Mouse (Mus musculus) embryonic fibroblast, embryonic 13.5 days (primary cell): ENCODE results near the gene Cox6b1.

ENCODE experiments used
- CTCF ChIP-seq: IDR thresholded peaks from 2 replicates; pipeline ENCODE4 v1.5.1; 2011; ENCODE audit warnings: mild to moderate bottlenecking, control low read depth, low read length, moderate library complexity, borderline replicate concordance; ENCODE audit not compliant: insufficient read depth
- POLR2A ChIP-seq: IDR thresholded peaks from 2 replicates; pipeline ENCODE4 v1.6.1; 2011; ENCODE audit warnings: low read depth, mild to moderate bottlenecking, control low read depth, low read length, moderate library complexity

GRCm38 (mm10) chr7:30590927-30591604, 34.9 kb downstream of the Cox6b1 start:
- no peak for TF ChIP-seq CTCF
- TF ChIP-seq POLR2A, result no peak
